Mouse (Mus musculus) c-Kit-positive CD71-negative TER-119-negative erythroid progenitor cells, embryonic 14.5 days (primary cell): ENCODE results near the gene Carhsp1.

Experiments
- DNase-seq: peaks from one replicate; pipeline ENCODE4 v3.0.0-alpha.2; 2013; ENCODE audit warnings: low read depth

Carhsp1 gene

GRCm38 (mm10) chr16:8639466-8640191, 32.3 kb downstream of the Carhsp1 start:
- DNase-seq: no peak

- no peak for DNase-seq
Measured at GRCm38 (mm10) chr16:8638131-8638530, 33.8 kb downstream of the Carhsp1 start.

GRCm38 (mm10) chr16:8637217-8638051, 34.5 kb downstream of the Carhsp1 start, which contains the start of the genes Pmm2 and Tmem186:
TSS of gene Pmm2 (plus strand) at chr16:8637674.
TSS of gene Tmem186 (minus strand) at chr16:8637712.
- DNase-seq: peak; percentile 81

GRCm38 (mm10) chr16:8636867-8637216, 35.1 kb downstream of the Carhsp1 start:
- no peak for DNase-seq

GRCm38 (mm10) chr16:8631428-8631827, 40.5 kb downstream of the Carhsp1 start:
- no peak for DNase-seq

GRCm38 (mm10) chr16:8630419-8630818, 41.5 kb downstream of the Carhsp1 start:
- DNase-seq: no peak

- DNase-seq: no peak
Measured at GRCm38 (mm10) chr16:8620315-8621115, 51.4 kb downstream of the Carhsp1 start.

- DNase-seq: no peak
Measured at GRCm38 (mm10) chr16:8619659-8620314, 52.2 kb downstream of the Carhsp1 start.

- no peak for DNase-seq
Measured at GRCm38 (mm10) chr16:8613447-8613846, 58.5 kb downstream of the Carhsp1 start.

- DNase-seq: no peak
Measured at GRCm38 (mm10) chr16:8613039-8613438, 58.9 kb downstream of the Carhsp1 start.

GRCm38 (mm10) chr16:8612214-8613005, 59.5 kb downstream of the Carhsp1 start:
- no peak for DNase-seq

- DNase-seq: no peak
Measured at GRCm38 (mm10) chr16:8610397-8610796, 61.6 kb downstream of the Carhsp1 start.
